Mouse (Mus musculus): Measurements from ENCODE around the gene Pax6. TPM values are rescaled to one million over a fixed set of nuclear protein-coding genes. Genes with fewer than 3 reads are reported as not detected.

Gene Pax6
- 8.2 TPM for polyA plus RNA-seq (2015; fragmentation: Illumina TruSeq; extraction: RNeasy Lipid Tissue Mini Kit (QIAGEN cat#74804); ENCODE audit: low read depth, low replicate concordance)

DNA sequence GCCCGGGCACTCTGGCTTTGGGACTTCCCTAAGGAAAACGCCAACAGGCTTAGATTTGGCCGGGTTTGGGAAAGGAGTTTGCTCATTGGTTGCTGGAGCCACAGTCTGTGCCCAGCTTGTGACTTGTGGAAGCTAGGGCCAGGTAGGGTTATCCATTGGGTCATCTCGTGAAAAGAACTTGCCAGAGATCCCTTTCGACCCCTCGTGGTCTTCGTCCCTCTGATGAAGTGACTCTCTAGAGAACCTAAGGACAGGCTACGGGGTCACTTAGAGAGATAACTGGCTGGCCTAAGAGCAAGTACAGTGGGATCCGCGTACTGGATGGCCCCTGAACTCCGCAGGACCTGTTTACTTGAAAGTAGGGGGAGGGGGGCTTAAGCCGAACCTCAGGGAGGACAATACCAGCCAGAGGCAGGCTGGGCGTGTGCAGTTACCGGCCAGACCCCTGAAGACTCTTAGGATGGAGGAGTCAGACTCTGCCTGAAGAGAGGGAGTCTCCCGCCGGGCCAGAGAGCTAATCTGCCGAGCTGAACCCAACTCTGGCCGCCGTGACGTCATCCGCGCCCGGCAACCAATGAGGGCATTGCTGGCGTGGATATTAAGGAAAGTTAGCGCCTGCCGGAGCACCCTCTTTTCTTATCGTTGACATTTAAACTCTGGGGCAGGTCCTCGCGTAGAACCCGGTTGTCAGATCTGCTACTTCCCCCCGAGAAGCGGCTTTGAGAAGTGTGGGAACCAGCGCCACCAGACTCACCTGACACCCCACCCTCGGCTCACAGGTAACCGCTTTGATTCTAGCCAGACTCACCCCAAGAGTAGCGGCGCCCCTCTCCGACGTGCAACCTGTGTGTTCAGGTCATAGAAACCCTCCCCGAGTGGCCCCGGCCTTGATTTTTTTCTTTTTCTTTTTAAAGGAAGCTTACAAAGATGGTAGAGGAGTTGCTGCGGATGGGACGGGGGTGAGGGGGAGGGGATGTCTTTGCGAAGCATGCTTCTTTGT, at the start of gene Pax6:
Gene Pax6, plus strand, starts transcription at position 630 of the 1,000 bp plus-strand sequence.

Other genes starting within 250 kb of the Pax6 start
- 17.8 TPM for gene Elp4, start 235.7 kb downstream of the Pax6 start, polyA plus RNA-seq (2015; fragmentation: Illumina TruSeq; extraction: RNeasy Lipid Tissue Mini Kit (QIAGEN cat#74804); ENCODE audit: low read depth, low replicate concordance)
- 61.0 TPM for gene Immp1l, start 235.7 kb downstream of the Pax6 start, polyA plus RNA-seq (2015; fragmentation: Illumina TruSeq; extraction: RNeasy Lipid Tissue Mini Kit (QIAGEN cat#74804); ENCODE audit: low read depth, low replicate concordance)

Data from brain, adult 10 weeks (tissue).